Mouse (Mus musculus): ENCODE measurements around the gene Sh3bgrl. TPM values are rescaled to one million over a fixed set of nuclear protein-coding genes. Genes with fewer than 3 reads are reported as not detected.

The Sh3bgrl gene
- polyA plus RNA-seq, 1 experiment from 2014 or later = 185 TPM

GRCm38 (mm10) chrX:109184706-109185478 lies 89.7 kb downstream of the Sh3bgrl start:
- no peak overlapping the region for H3K4me3 ChIP-seq (ENCODE audit: low read depth, low read length)
- H3K9me3 ChIP-seq (ENCODE audit: control insufficient read depth, low read length) = no peaks in the 10 kb centered on the region
- no peaks in the 10 kb centered on the region for H3K4me1 ChIP-seq (ENCODE audit: control insufficient read depth, insufficient read depth, low read length)
- no peak overlapping the region for H3K4me2 ChIP-seq
- H3K36me3 ChIP-seq (ENCODE audit: control insufficient read depth, insufficient read depth, low read length) = no peaks in the 10 kb centered on the region
- H3K27ac ChIP-seq (ENCODE audit: low read depth, low read length) = no peak overlapping the region
- DNase-seq (ENCODE audit: low spot score, missing footprints) (no peak), ATAC-seq (ENCODE audit: low FRiP score) (no peak)
- H3K27me3 ChIP-seq (ENCODE audit: control insufficient read depth, insufficient read depth, low read length) = no peaks in the 10 kb centered on the region
- H3K9ac ChIP-seq (ENCODE audit: low read length) = no peak overlapping the region
- WGBS = 84% methylated on average over 4 of the region's 4 CpGs

- WGBS = 91% methylated on average over 4 of the region's 4 CpGs
- DNase-seq (ENCODE audit: low spot score, missing footprints) = no peak
Observed at GRCm38 (mm10) chrX:109189607-109190006, 94.4 kb downstream of the Sh3bgrl start.

GRCm38 (mm10) chrX:109190969-109191368 lies 95.8 kb downstream of the Sh3bgrl start:
- no peak overlapping the region for H3K27ac ChIP-seq (ENCODE audit: low read depth, low read length)
- no peaks in the 10 kb centered on the region for H3K27me3 ChIP-seq (ENCODE audit: control insufficient read depth, insufficient read depth, low read length)
- H3K4me1 ChIP-seq (ENCODE audit: control insufficient read depth, insufficient read depth, low read length) = no peaks in the 10 kb centered on the region
- no peak overlapping the region for H3K4me3 ChIP-seq (ENCODE audit: low read depth, low read length)
- H3K9me3 ChIP-seq (ENCODE audit: control insufficient read depth, low read length) = no peaks in the 10 kb centered on the region
- WGBS = 61% methylated on average over 4 of the region's 4 CpGs
- H3K4me2 ChIP-seq = no peak overlapping the region
- no peaks in the 10 kb centered on the region for H3K36me3 ChIP-seq (ENCODE audit: control insufficient read depth, insufficient read depth, low read length)
- ATAC-seq (ENCODE audit: low FRiP score) = no peak
- no peak overlapping the region for H3K9ac ChIP-seq (ENCODE audit: low read length)
- DNase-seq (ENCODE audit: low spot score, missing footprints) = no peak

More at GRCm38 (mm10) chrX:109189607-109190006, 94.4 kb downstream of the Sh3bgrl start:
- H3K9ac ChIP-seq (ENCODE audit: low read length) = no peak overlapping the region
- H3K36me3 ChIP-seq (ENCODE audit: control insufficient read depth, insufficient read depth, low read length) = no peaks in the 10 kb centered on the region
- no peak for ATAC-seq (ENCODE audit: low FRiP score)
- no peak overlapping the region for H3K4me2 ChIP-seq
- no peaks in the 10 kb centered on the region for H3K9me3 ChIP-seq (ENCODE audit: control insufficient read depth, low read length)
- no peak overlapping the region for H3K27ac ChIP-seq (ENCODE audit: low read depth, low read length)
- H3K27me3 ChIP-seq (ENCODE audit: control insufficient read depth, insufficient read depth, low read length) = no peaks in the 10 kb centered on the region
- H3K4me3 ChIP-seq (ENCODE audit: low read depth, low read length) = no peak overlapping the region
- H3K4me1 ChIP-seq (ENCODE audit: control insufficient read depth, insufficient read depth, low read length) = no peaks in the 10 kb centered on the region

GRCm38 (mm10) chrX:109191436-109191835 lies 96.3 kb downstream of the Sh3bgrl start:
- Histone ChIP-seq H3K36me3 (ENCODE audit: control insufficient read depth, insufficient read depth, low read length) (no peaks in the 10 kb centered on the region), H3K9me3 (ENCODE audit: control insufficient read depth, low read length) (no peaks in the 10 kb centered on the region), H3K4me2 (no peak overlapping the region), H3K4me3 (ENCODE audit: low read depth, low read length) (no peak overlapping the region), H3K9ac (ENCODE audit: low read length) (no peak overlapping the region), H3K27ac (ENCODE audit: low read depth, low read length) (no peak overlapping the region), H3K4me1 (ENCODE audit: control insufficient read depth, insufficient read depth, low read length) (no peaks in the 10 kb centered on the region), H3K27me3 (ENCODE audit: control insufficient read depth, insufficient read depth, low read length) (no peaks in the 10 kb centered on the region)
- DNase-seq (ENCODE audit: low spot score, missing footprints) (no peak), ATAC-seq (ENCODE audit: low FRiP score) (no peak)
- WGBS = 69% methylated on average over 4 of the region's 4 CpGs

GRCm38 (mm10) chrX:109196468-109196867 lies 101.3 kb downstream of the Sh3bgrl start, which contains the start of gene Gm6377:
Gene Gm6377, plus strand, starts transcription at chrX:109196756.
- Histone ChIP-seq H3K4me1 (ENCODE audit: control insufficient read depth, insufficient read depth, low read length) (no peaks in the 10 kb centered on the region), H3K9ac (ENCODE audit: low read length) (no peak within 1 kb of the TSS), H3K9me3 (ENCODE audit: control insufficient read depth, low read length) (no peaks in the 10 kb centered on the region), H3K4me2 (no peak within 1 kb of the TSS), H3K36me3 (ENCODE audit: control insufficient read depth, insufficient read depth, low read length) (no peaks in the 10 kb centered on the region), H3K27ac (ENCODE audit: low read depth, low read length) (no peak within 1 kb of the TSS), H3K4me3 (ENCODE audit: low read depth, low read length) (no peak within 1 kb of the TSS), H3K27me3 (ENCODE audit: control insufficient read depth, insufficient read depth, low read length) (no peaks in the 10 kb centered on the region)
- WGBS = 82% methylated on average over 4 of the region's 4 CpGs
- no peak for DNase-seq (ENCODE audit: low spot score, missing footprints)
- no peak for ATAC-seq (ENCODE audit: low FRiP score)

GRCm38 (mm10) chrX:109207843-109208242 lies 112.7 kb downstream of the Sh3bgrl start:
- no peak overlapping the region for H3K27ac ChIP-seq (ENCODE audit: low read depth, low read length)
- DNase-seq (ENCODE audit: low spot score, missing footprints) (no peak), ATAC-seq (ENCODE audit: low FRiP score) (no peak)
- no peaks in the 10 kb centered on the region for H3K36me3 ChIP-seq (ENCODE audit: control insufficient read depth, insufficient read depth, low read length)
- no peaks in the 10 kb centered on the region for H3K27me3 ChIP-seq (ENCODE audit: control insufficient read depth, insufficient read depth, low read length)
- H3K4me2 ChIP-seq = no peak overlapping the region
- no peaks in the 10 kb centered on the region for H3K9me3 ChIP-seq (ENCODE audit: control insufficient read depth, low read length)
- H3K4me1 ChIP-seq (ENCODE audit: control insufficient read depth, insufficient read depth, low read length) = no peaks in the 10 kb centered on the region
- H3K9ac ChIP-seq (ENCODE audit: low read length) = no peak overlapping the region
- no peak overlapping the region for H3K4me3 ChIP-seq (ENCODE audit: low read depth, low read length)

GRCm38 (mm10) chrX:109228720-109229119 lies 133.6 kb downstream of the Sh3bgrl start:
- Histone ChIP-seq H3K27me3 (ENCODE audit: control insufficient read depth, insufficient read depth, low read length) (no peaks in the 10 kb centered on the region), H3K4me3 (ENCODE audit: low read depth, low read length) (no peak overlapping the region), H3K27ac (ENCODE audit: low read depth, low read length) (no peak overlapping the region), H3K4me1 (ENCODE audit: control insufficient read depth, insufficient read depth, low read length) (no peaks in the 10 kb centered on the region), H3K9ac (ENCODE audit: low read length) (no peak overlapping the region), H3K36me3 (ENCODE audit: control insufficient read depth, insufficient read depth, low read length) (no peaks in the 10 kb centered on the region), H3K9me3 (ENCODE audit: control insufficient read depth, low read length) (no peaks in the 10 kb centered on the region), H3K4me2 (no peak overlapping the region)
- DNase-seq (ENCODE audit: low spot score, missing footprints) (no peak), ATAC-seq (ENCODE audit: low FRiP score) (no peak)
- WGBS = 100% methylated on average over 1 of the region's 1 CpGs

- H3K9me3 ChIP-seq (ENCODE audit: control insufficient read depth, low read length) = no peaks in the 10 kb centered on the region
- H3K9ac ChIP-seq (ENCODE audit: low read length) = no peak overlapping the region
- no peaks in the 10 kb centered on the region for H3K4me1 ChIP-seq (ENCODE audit: control insufficient read depth, insufficient read depth, low read length)
- no peak overlapping the region for H3K4me2 ChIP-seq
- no peak overlapping the region for H3K27ac ChIP-seq (ENCODE audit: low read depth, low read length)
- DNase-seq (ENCODE audit: low spot score, missing footprints) = no peak
- no peaks in the 10 kb centered on the region for H3K36me3 ChIP-seq (ENCODE audit: control insufficient read depth, insufficient read depth, low read length)
- 89% methylated on average over 3 of the region's 3 CpGs for WGBS
- no peak for ATAC-seq (ENCODE audit: low FRiP score)
- no peaks in the 10 kb centered on the region for H3K27me3 ChIP-seq (ENCODE audit: control insufficient read depth, insufficient read depth, low read length)
- no peak overlapping the region for H3K4me3 ChIP-seq (ENCODE audit: low read depth, low read length)
Observed at GRCm38 (mm10) chrX:109235383-109236036, 140.3 kb downstream of the Sh3bgrl start.

- Histone ChIP-seq H3K27me3 (ENCODE audit: control insufficient read depth, insufficient read depth, low read length) (no peaks in the 10 kb centered on the region), H3K9me3 (ENCODE audit: control insufficient read depth, low read length) (no peaks in the 10 kb centered on the region), H3K9ac (ENCODE audit: low read length) (no peak overlapping the region), H3K4me1 (ENCODE audit: control insufficient read depth, insufficient read depth, low read length) (no peaks in the 10 kb centered on the region), H3K4me3 (ENCODE audit: low read depth, low read length) (no peak overlapping the region), H3K4me2 (no peak overlapping the region), H3K36me3 (ENCODE audit: control insufficient read depth, insufficient read depth, low read length) (no peaks in the 10 kb centered on the region), H3K27ac (ENCODE audit: low read depth, low read length) (no peak overlapping the region)
- ATAC-seq (ENCODE audit: low FRiP score) (no peak), DNase-seq (ENCODE audit: low spot score, missing footprints) (peak; percentile 85)
Observed at GRCm38 (mm10) chrX:109238163-109238562, 143.0 kb downstream of the Sh3bgrl start.

Data from midbrain, embryonic 11.5 days (tissue).